Mouse (Mus musculus) stomach, embryonic 14.5 days (tissue): Measurements from ENCODE around the gene Prps1l3. TPM values are rescaled to one million over a fixed set of nuclear protein-coding genes. Genes with fewer than 3 reads are reported as not detected.

ENCODE experiments used
- ATAC-seq: fragments of 200-750 bp; cut with Nextera tagmentation; 2 replicates; pipeline ENCODE4 v1.8.0; 2017; ENCODE audit warnings: low read depth, moderate TSS enrichment; ENCODE audit not compliant: insufficient number of reproducible peaks, insufficient read depth, low FRiP score
- H3K27ac ChIP-seq: fragments of 300-500 bp; sonication (generic); 2 replicates; pipeline ENCODE4 v1.5.1; 2014; ENCODE audit warnings: mild to moderate bottlenecking, low read length, moderate library complexity, mixed read lengths
- H3K27me3 ChIP-seq: fragments of 300-500 bp; sonication (generic); 2 replicates; pipeline ENCODE4 v1.6.1; 2014; ENCODE audit warnings: low read length, control low read depth, mixed read lengths; ENCODE audit not compliant: control insufficient read depth, insufficient read depth
- H3K36me3 ChIP-seq: fragments of 300-500 bp; sonication (generic); 2 replicates; pipeline ENCODE4 v1.6.1; 2014; ENCODE audit warnings: mild to moderate bottlenecking, control low read depth, low read length, moderate library complexity, mixed read lengths; ENCODE audit not compliant: control insufficient read depth, insufficient read depth
- H3K4me1 ChIP-seq: fragments of 300-500 bp; sonication (generic); 2 replicates; pipeline ENCODE4 v1.6.1; 2014; ENCODE audit warnings: low read length, control low read depth, mixed read lengths; ENCODE audit not compliant: control insufficient read depth, insufficient read depth
- H3K4me2 ChIP-seq: fragments of 300-500 bp; sonication (generic); replicated peaks from 2 replicates; pipeline ENCODE4 v1.6.1; 2014; ENCODE audit warnings: low read depth, low read length, control low read depth
- H3K4me3 ChIP-seq: fragments of 300-500 bp; sonication (generic); 2 replicates; pipeline ENCODE4 v1.5.1; 2014; ENCODE audit warnings: low read depth, low read length, control low read depth
- H3K9ac ChIP-seq: fragments of 300-500 bp; sonication (generic); replicated peaks from 2 replicates; pipeline ENCODE4 v1.6.1; 2014; ENCODE audit warnings: low read depth, mild to moderate bottlenecking, control low read depth, low read length, moderate library complexity, mixed read lengths
- H3K9me3 ChIP-seq: fragments of 300-500 bp; sonication (generic); 2 replicates; pipeline ENCODE4 v1.6.1; 2016; ENCODE audit warnings: low read depth, low read length, control low read depth; ENCODE audit not compliant: control insufficient read depth
- WGBS: fragments of 180-500 bp; shearing (Covaris S2); extraction: QIAGEN DNeasy Blood & Tissue Kit; methylation state at CpG from one replicate; pipeline ENCODE4 v1.1.7; 2014; 5-methylcytosine and 5-hydroxymethylcytosine counted together
- polyA plus RNA-seq: library from polyadenylated mRNA; unstranded; fragments of >200 nt; fragmentation: Nextera tagmentation; extraction: Ambion mirVana; gene quantifications from 2 replicates; pipeline ENCODE4 v1.2.1, GENCODE M21; 2014

Gene Prps1l3
- polyA plus RNA-seq, 1 experiment from 2014 or later = 81.1 TPM

- no peaks in the 10 kb centered on the region for H3K36me3 ChIP-seq
- H3K27ac ChIP-seq = no peak overlapping the region
- no peak for ATAC-seq
- WGBS = 84% methylated on average over 4 of the region's 8 CpGs
- H3K4me1 ChIP-seq = no peaks in the 10 kb centered on the region
- H3K27me3 ChIP-seq = no peaks in the 10 kb centered on the region
- no peak overlapping the region for H3K9ac ChIP-seq
- no peaks in the 10 kb centered on the region for H3K9me3 ChIP-seq
- no peak overlapping the region for H3K4me2 ChIP-seq
- no peak overlapping the region for H3K4me3 ChIP-seq
Observed at GRCm38 (mm10) chr12:57227776-57228175, 2.4 kb upstream of the Prps1l3 start.

GRCm38 (mm10) chr12:57229703-57230102 is 509 bp upstream of the Prps1l3 start:
- H3K36me3 ChIP-seq = no peaks in the 10 kb centered on the region; the same call in 1 of the 2 replicates
- no peaks in the 10 kb centered on the region for H3K4me1 ChIP-seq
- no peaks in the 10 kb centered on the region for H3K9me3 ChIP-seq
- H3K27me3 ChIP-seq = no peaks in the 10 kb centered on the region
- H3K9ac ChIP-seq = no peak overlapping the region
- 26% methylated on average over 4 of the region's 4 CpGs for whole genome bisulfite sequencing
- no peak; the same call in 1 of the 2 replicates for ATAC-seq
- H3K4me3 ChIP-seq = peak overlapping the region; percentile 58
- peak overlapping the region; percentile 89 for H3K27ac ChIP-seq
- H3K4me2 ChIP-seq = peak overlapping the region; percentile 55

GRCm38 (mm10) chr12:57231085-57231875 is 1.1 kb downstream of the Prps1l3 start:
- Histone ChIP-seq H3K4me2 (peak overlapping the region; percentile 55), H3K27me3 (no peaks in the 10 kb centered on the region), H3K4me3 (peak overlapping the region; percentile 58), H3K4me1 (no peaks in the 10 kb centered on the region), H3K9ac (peak overlapping the region; percentile 47; the same call in 1 of the 2 replicates), H3K36me3 (no peaks in the 10 kb centered on the region; the same call in 1 of the 2 replicates), H3K9me3 (no peaks in the 10 kb centered on the region), H3K27ac (peak overlapping the region; percentile 89; the same call in 1 of the 2 replicates)
- ATAC-seq = no peak
- 69% methylated on average over 14 of the region's 14 CpGs for WGBS

- no peaks in the 10 kb centered on the region for H3K27me3 ChIP-seq
- no peak overlapping the region for H3K4me3 ChIP-seq
- H3K9me3 ChIP-seq = no peaks in the 10 kb centered on the region
- H3K4me1 ChIP-seq = no peaks in the 10 kb centered on the region
- H3K27ac ChIP-seq = no peak overlapping the region
- no peak for ATAC-seq
- no peak overlapping the region for H3K9ac ChIP-seq
- 89% methylated on average over 5 of the region's 5 CpGs for WGBS
- H3K36me3 ChIP-seq = peaks cover 3% of the 10 kb centered on the region; the same call in 1 of the 2 replicates
- no peak overlapping the region for H3K4me2 ChIP-seq
Observed at GRCm38 (mm10) chr12:57233386-57233785, 3.2 kb downstream of the Prps1l3 start.

GRCm38 (mm10) chr12:57243671-57244495 is 13.7 kb downstream of the Prps1l3 start:
- no peak for ATAC-seq
- 87% methylated on average over 5 of the region's 5 CpGs for WGBS
- peaks cover 11% of the 10 kb centered on the region for H3K36me3 ChIP-seq

GRCm38 (mm10) chr12:57258572-57258971 is 28.4 kb downstream of the Prps1l3 start:
- Histone ChIP-seq H3K4me1 (no peaks in the 10 kb centered on the region), H3K27ac (no peak overlapping the region), H3K27me3 (no peaks in the 10 kb centered on the region), H3K9ac (no peak overlapping the region), H3K4me2 (no peak overlapping the region), H3K36me3 (no peaks in the 10 kb centered on the region), H3K4me3 (no peak overlapping the region), H3K9me3 (no peaks in the 10 kb centered on the region)
- 54% methylated on average over 2 of the region's 2 CpGs for WGBS
- ATAC-seq = no peak

More at GRCm38 (mm10) chr12:57243671-57244495, 13.7 kb downstream of the Prps1l3 start:
- Histone ChIP-seq H3K9ac (no peak overlapping the region), H3K4me3 (no peak overlapping the region), H3K9me3 (no peaks in the 10 kb centered on the region), H3K27ac (no peak overlapping the region), H3K4me1 (no peaks in the 10 kb centered on the region), H3K4me2 (no peak overlapping the region), H3K27me3 (no peaks in the 10 kb centered on the region)

- 60% methylated on average over 1 of the region's 1 CpGs for WGBS
- no peaks in the 10 kb centered on the region for H3K9me3 ChIP-seq
- ATAC-seq = no peak
Observed at GRCm38 (mm10) chr12:57275456-57275855, 45.2 kb downstream of the Prps1l3 start.

More at GRCm38 (mm10) chr12:57275456-57275855, 45.2 kb downstream of the Prps1l3 start:
- Histone ChIP-seq H3K9ac (no peak overlapping the region), H3K4me3 (no peak overlapping the region), H3K27me3 (no peaks in the 10 kb centered on the region), H3K4me2 (no peak overlapping the region), H3K36me3 (no peaks in the 10 kb centered on the region), H3K4me1 (no peaks in the 10 kb centered on the region), H3K27ac (no peak overlapping the region)
